30 mouse cellular contexts compared by ENCODE assay signal in genomic region chr2:74606087-74606760, GRCm38 (mm10). TPM values are rescaled to one million over a fixed set of nuclear protein-coding genes. Genes with fewer than 3 reads are reported as not detected.
DNase-seq lines count a peak whose midpoint lies in the region; ATAC-seq and TF ChIP-seq lines count a peak whose summit lies in the region.
"Had no signal": no experiment of that assay in that cellular context is flagged by ENCODE, and none has a peak within 500 bp of the region (broad histone marks: within the 10 kb centered on the region; RNA-seq: fewer than 3 reads in every experiment).

No protein-coding gene starts in this region.

- WGBS in liver, embryonic 14.5 days (ENCODE audit: insufficient replicate concordance): 15% methylated on average over 5 of the region's 5 CpGs
- 31% methylated on average over 5 of the region's 5 CpGs for WGBS in liver, embryonic 12.5 days (ENCODE audit: insufficient replicate concordance)

- DNase-seq in liver, embryonic 14.5 days (ENCODE audit: low read depth in 3 of 3, low spot score in 3 of 3): peak in 2 of 3 experiments; percentile 2 to 9
- DNase-seq in 416B (ENCODE audit: low read depth): peak; percentile 94
- DNase-seq in monocyte, adult 2 months (ENCODE audit: low read depth in 1 of 2, low spot score in 2 of 2): peak; percentile 3 to 18
- DNase-seq in urinary bladder, postnatal 14 days (ENCODE audit: low spot score): no peak
- DNase-seq in layer of hippocampus, postnatal 36 days: no peak
- DNase-seq: cerebellum, adult 9-10 months; gastrocnemius, postnatal 36 days; heart, postnatal 10 days; kidney, adult 2 months; kidney, postnatal 14 days; liver; right cerebral cortex, postnatal 14 days; thymus, adult 2 months had no signal

- H3K27ac ChIP-seq in liver, embryonic 14.5 days: no peak overlapping the region
- no peak overlapping the region for H3K27ac ChIP-seq in liver, embryonic 12.5 days
- H3K27ac ChIP-seq: embryonic facial prominence, embryonic 13.5 days; hindbrain, embryonic 12.5 days; layer of hippocampus, adult 2 months; lung, embryonic 15.5 days; neural tube, embryonic 13.5 days had no signal

- H3K4me1 ChIP-seq in liver, embryonic 14.5 days (replicated peaks; ENCODE audit: control insufficient read depth in 2 of 2, insufficient read depth in 2 of 2, low read length in 1 of 2): no peaks in the 10 kb centered on the region
- H3K4me1 ChIP-seq in liver, embryonic 12.5 days: no peaks in the 10 kb centered on the region
- H3K4me1 ChIP-seq: hindbrain, embryonic 12.5 days; lung, embryonic 15.5 days; neural tube, embryonic 13.5 days had no signal

- no peak for TF ChIP-seq EP300 in liver, embryonic 14.5 days (IDR thresholded peaks at IDR 0.05; ENCODE audit: low read depth)

- no peak for ATAC-seq in liver, embryonic 14.5 days (ENCODE audit: insufficient read depth)
- no peak for ATAC-seq in liver, embryonic 12.5 days
- peak; percentile 97 for ATAC-seq in common myeloid progenitor, adult 5-6 weeks (replicated peaks; ENCODE audit: low read depth, poor library complexity, severe bottlenecking)
- ATAC-seq: forebrain, embryonic 16.5 days; inflammation-experienced regulatory T-cells, adult 6 months had no signal

- H3K36me3 ChIP-seq in liver, embryonic 14.5 days (replicated peaks; ENCODE audit: control insufficient read depth, insufficient read depth, low read depth): no peaks in the 10 kb centered on the region
- H3K36me3 ChIP-seq in liver, embryonic 12.5 days: no peaks in the 10 kb centered on the region
- H3K36me3 ChIP-seq: embryonic facial prominence, embryonic 13.5 days; hindbrain, embryonic 12.5 days; lung, embryonic 15.5 days; neural tube, embryonic 13.5 days had no signal

- TF ChIP-seq CTCF in liver, embryonic 14.5 days (IDR thresholded peaks at IDR 0.05; ENCODE audit: low read depth): no peak

- H3K4me3 ChIP-seq in liver, embryonic 14.5 days (ENCODE audit: insufficient read depth in 1 of 2, low read depth in 2 of 2, low read length in 2 of 2): no peak overlapping the region
- no peak overlapping the region for H3K4me3 ChIP-seq in liver, embryonic 12.5 days
- H3K4me3 ChIP-seq: embryonic facial prominence, embryonic 13.5 days; hindbrain, embryonic 12.5 days; layer of hippocampus, adult 2 months; lung, embryonic 15.5 days; neural tube, embryonic 13.5 days had no signal

- no peaks in the 10 kb centered on the region for H3K27me3 ChIP-seq in liver, embryonic 14.5 days (ENCODE audit: control insufficient read depth, insufficient read depth, low read length)
- no peaks in the 10 kb centered on the region for H3K27me3 ChIP-seq in liver, embryonic 12.5 days (replicated peaks)
- H3K27me3 ChIP-seq: embryonic facial prominence, embryonic 13.5 days; hindbrain, embryonic 12.5 days; lung, embryonic 15.5 days; neural tube, embryonic 13.5 days had no signal

- no peak overlapping the region for H3K4me2 ChIP-seq in liver, embryonic 14.5 days (ENCODE audit: low read depth)
- H3K4me2 ChIP-seq in liver, embryonic 12.5 days: no peak overlapping the region
- H3K4me2 ChIP-seq: embryonic facial prominence, embryonic 13.5 days; heart, embryonic 11.5 days; hindbrain, embryonic 12.5 days; lung, embryonic 15.5 days; midbrain, embryonic 11.5 days; neural tube, embryonic 13.5 days had no signal

- H3K9ac ChIP-seq in liver, embryonic 14.5 days (replicated peaks): no peak overlapping the region
- no peak overlapping the region for H3K9ac ChIP-seq in liver, embryonic 12.5 days
- H3K9ac ChIP-seq: embryonic facial prominence, embryonic 13.5 days; hindbrain, embryonic 12.5 days; lung, embryonic 15.5 days; neural tube, embryonic 13.5 days had no signal

- no peaks in the 10 kb centered on the region for H3K9me3 ChIP-seq in liver, embryonic 14.5 days (ENCODE audit: control insufficient read depth, low read length)
- H3K9me3 ChIP-seq in liver, embryonic 12.5 days (replicated peaks): no peaks in the 10 kb centered on the region
- H3K9me3 ChIP-seq: embryonic facial prominence, embryonic 13.5 days; hindbrain, embryonic 12.5 days; lung, embryonic 15.5 days; neural tube, embryonic 13.5 days had no signal

RNA-seq across cellular contexts. Expression of gene Lnpk, which starts 27.0 kb away (rescaled TPM):
- polyA plus RNA-seq in liver, embryonic 14.5 days (2012; rRNA removed): 4.8 and 7.1 TPM in 2 replicates
- 15.4 and 15.5 TPM in 2 replicates for polyA plus RNA-seq in liver, embryonic 14.5 days (2014; fragmentation: Nextera tagmentation; extraction: Ambion mirVana)
- polyA plus RNA-seq in liver, embryonic 12.5 days (2016; fragmentation: Nextera tagmentation; extraction: Ambion mirVana): 24.9 and 26.6 TPM in 2 replicates
- total RNA-seq in common myeloid progenitor, adult 5-6 weeks (2017): 44.5 and 49.9 TPM in 2 replicates
- total RNA-seq in layer of hippocampus, postnatal 36 days (2021): 10 to 100 TPM; 56.3 to 67.8 TPM

RNA-seq across cellular contexts. Expression of gene Evx2, which starts 53.1 kb away (rescaled TPM):
- polyA plus RNA-seq in liver, embryonic 14.5 days (2012; rRNA removed): 0.02 TPM in 1 of 2 replicates, not detected in the other
- not detected in 2 replicates for polyA plus RNA-seq in liver, embryonic 14.5 days (2014; fragmentation: Nextera tagmentation; extraction: Ambion mirVana)
- polyA plus RNA-seq in liver, embryonic 12.5 days (2016; fragmentation: Nextera tagmentation; extraction: Ambion mirVana): not detected in 2 replicates
- not detected in 2 replicates for total RNA-seq in common myeloid progenitor, adult 5-6 weeks (2017)
- not detected for total RNA-seq in layer of hippocampus, postnatal 36 days (2021)
- total RNA-seq: adrenal gland, adult 18-20 months; adrenal gland, postnatal 4 days; gastrocnemius, postnatal 36 days; heart, postnatal 10 days; layer of hippocampus, adult 2 months; left cerebral cortex, adult 18-20 months; left cerebral cortex, postnatal 36 days had no signal
- polyA plus RNA-seq: embryonic facial prominence, embryonic 13.5 days; forebrain, embryonic 16.5 days; heart, embryonic 11.5 days; inflammation-experienced regulatory T-cells, adult 6 months; kidney, adult 2 months; lung, embryonic 15.5 days; spleen, adult 2 months; stomach, embryonic 14.5 days; thymus, adult 2 months had no signal

Comparison
In these comparisons a context has a peak if more than half of its experiments do, and no peak if none do; other contexts are left out.
1. DNase-seq: peak in liver, embryonic 14.5 days (2 of 3), 416B (single experiment) and monocyte, adult 2 months (2 of 2); none in urinary bladder, postnatal 14 days (single experiment) and layer of hippocampus, postnatal 36 days (0 of 2).